Mouse (Mus musculus) mesoderm, embryonic 11.5 days (tissue): Measurements from ENCODE around the gene Camkv.

Experiments used
- DNase-seq: peaks from one replicate; pipeline ENCODE4 v3.0.0-alpha.2; 2012; ENCODE audit warnings: low read depth, low spot score

The Camkv gene

GRCm38 (mm10) chr9:107986376-107986775, 50.9 kb downstream of the Camkv start:
- peak; percentile 89 for DNase-seq

- DNase-seq: no peak
Measured at GRCm38 (mm10) chr9:107987950-107988349, 52.5 kb downstream of the Camkv start.

- no peak for DNase-seq
Measured at GRCm38 (mm10) chr9:107992197-107992596, 56.7 kb downstream of the Camkv start, which contains the start of gene Cdhr4. TSS of gene Cdhr4 (plus strand) at chr9:107992497.

GRCm38 (mm10) chr9:107993013-107993412, 57.5 kb downstream of the Camkv start:
- DNase-seq: no peak

GRCm38 (mm10) chr9:107994464-107994863, 59.0 kb downstream of the Camkv start:
- no peak for DNase-seq

GRCm38 (mm10) chr9:107995513-107995912, 60.0 kb downstream of the Camkv start:
- DNase-seq: no peak

GRCm38 (mm10) chr9:107996049-107996448, 60.6 kb downstream of the Camkv start, which contains the start of gene Gm20662:
TSS of gene Gm20662 (plus strand) at chr9:107996349.
- no peak for DNase-seq
